Mouse (Mus musculus): ENCODE results near the gene Mylk. TPM values are rescaled to one million over a fixed set of nuclear protein-coding genes. Genes with fewer than 3 reads are reported as not detected.

The Mylk gene
- polyA plus RNA-seq, 1 experiment, result 2,043 TPM

DNA sequence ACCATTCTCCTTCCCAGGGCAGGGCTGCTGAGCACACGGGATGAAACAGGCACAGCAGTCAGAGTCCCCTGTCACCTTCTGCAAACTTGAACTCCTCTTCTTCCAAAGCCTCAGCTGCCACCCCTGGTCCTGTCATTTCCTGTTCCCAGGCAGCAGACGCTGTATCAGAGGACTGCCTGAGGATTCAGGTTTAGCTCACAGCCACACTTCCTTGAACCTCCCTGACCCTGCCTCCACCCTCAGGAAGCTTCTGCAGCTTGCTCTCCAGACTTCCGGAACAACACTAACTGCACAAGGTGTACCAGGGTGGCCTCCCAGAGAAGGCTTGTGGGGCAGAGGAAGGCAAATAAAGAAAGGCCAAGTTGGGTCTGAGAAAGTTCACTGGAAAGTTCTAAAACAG, 102.6 kb downstream of the Mylk start:
- no peak for DNase-seq (ENCODE audit: low spot score)

- DNase-seq (ENCODE audit: low spot score), result no peak
Observed at GRCm38 (mm10) chr16:34854066-34854465, 109.1 kb downstream of the Mylk start.

DNA sequence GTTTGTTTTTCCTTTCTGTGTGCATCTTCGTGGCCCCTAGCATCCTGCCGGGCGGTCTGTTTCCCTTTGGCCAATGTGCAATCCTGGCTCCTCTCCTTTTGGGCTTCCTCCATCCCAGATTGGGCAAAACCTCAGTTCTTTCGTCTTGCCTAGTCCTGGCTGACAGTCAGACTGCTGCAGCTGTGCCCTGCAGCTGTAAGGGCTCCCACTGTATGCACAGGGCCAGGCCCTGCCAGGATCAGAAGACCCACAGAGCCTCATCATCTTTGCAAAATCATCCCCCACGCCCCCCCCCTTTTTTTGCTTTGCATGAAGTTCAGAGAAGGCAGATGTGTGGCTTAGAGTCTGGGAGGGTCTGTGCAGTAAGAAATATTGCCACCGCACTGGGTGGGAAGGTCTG, 110.1 kb downstream of the Mylk start:
- DNase-seq (ENCODE audit: low spot score), result no peak

- DNase-seq (ENCODE audit: low spot score), result no peak
Observed at GRCm38 (mm10) chr16:34855751-34856150, 110.7 kb downstream of the Mylk start.

GRCm38 (mm10) chr16:34857631-34858030, 112.6 kb downstream of the Mylk start:
- DNase-seq (ENCODE audit: low spot score), result no peak

DNA sequence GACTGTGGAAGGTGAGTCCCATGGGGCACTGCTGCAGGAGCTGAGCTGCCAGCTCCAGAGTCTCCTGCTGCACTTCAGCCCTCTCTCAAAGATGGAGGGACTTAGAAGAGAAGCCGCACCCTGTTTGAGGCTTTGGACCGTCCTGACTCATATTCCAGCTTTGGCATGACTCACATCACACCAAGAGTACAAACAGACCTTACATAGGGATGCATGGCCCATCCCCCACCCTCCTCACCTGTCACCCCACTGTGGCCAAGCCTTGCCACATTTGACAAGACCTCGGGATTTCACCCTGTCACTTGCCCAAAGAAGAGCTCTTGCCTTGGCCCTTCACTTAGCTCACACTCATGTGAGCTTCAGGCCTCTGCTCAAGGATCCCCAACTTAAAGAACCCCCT, 115.8 kb downstream of the Mylk start:
- DNase-seq (ENCODE audit: low spot score), result no peak

- no peak for DNase-seq (ENCODE audit: low spot score)
Observed at GRCm38 (mm10) chr16:34861744-34862365, 116.8 kb downstream of the Mylk start.

- no peak for DNase-seq (ENCODE audit: low spot score)
Observed at GRCm38 (mm10) chr16:34865373-34865772, 120.4 kb downstream of the Mylk start.

- no peak for DNase-seq (ENCODE audit: low spot score)
Observed at GRCm38 (mm10) chr16:34867217-34867616, 122.2 kb downstream of the Mylk start.

- no peak for DNase-seq (ENCODE audit: low spot score)
Observed at GRCm38 (mm10) chr16:34880031-34880778, 135.2 kb downstream of the Mylk start.

DNA sequence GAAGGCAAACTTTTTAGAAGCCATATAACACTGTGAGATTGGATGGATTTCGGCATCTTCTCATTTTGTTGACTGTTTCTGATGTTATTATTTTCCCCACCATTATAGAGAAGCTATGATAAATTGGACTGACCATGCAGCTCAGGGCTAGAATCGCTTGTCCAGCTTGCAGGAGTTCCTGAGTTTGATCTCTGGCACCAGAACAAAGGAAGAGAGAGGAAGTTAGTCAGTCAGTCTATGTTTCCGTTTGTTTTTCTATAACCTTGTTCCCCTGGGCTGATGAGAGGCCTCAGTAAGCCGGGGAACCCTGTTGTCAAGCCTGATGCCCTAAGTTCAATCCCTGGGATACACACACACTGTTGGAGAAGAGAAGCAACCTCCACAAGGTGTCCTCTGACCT, 135.8 kb downstream of the Mylk start:
- DNase-seq (ENCODE audit: low spot score), result no peak

- no peak for DNase-seq (ENCODE audit: low spot score)
Observed at GRCm38 (mm10) chr16:34887037-34887436, 142.0 kb downstream of the Mylk start.

DNA sequence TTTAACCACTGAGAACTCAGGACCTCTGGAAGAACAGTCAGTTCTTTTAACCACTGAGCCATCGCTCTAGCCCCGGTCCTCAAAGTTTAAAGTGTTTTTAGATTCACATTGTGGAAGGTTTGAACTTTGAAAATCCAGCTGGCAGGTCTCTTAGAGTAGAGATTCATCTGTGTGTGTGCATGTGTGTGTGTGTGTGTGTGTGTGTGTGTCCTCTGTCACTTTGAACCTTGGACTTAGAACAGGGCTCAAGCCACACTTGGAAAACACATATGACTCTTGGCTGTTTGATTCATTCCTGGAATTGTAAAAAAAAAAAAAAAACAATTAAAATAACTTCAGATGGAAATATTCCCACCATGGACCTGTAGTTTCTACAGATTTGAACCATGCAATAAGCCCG, 149.0 kb downstream of the Mylk start:
- no peak for DNase-seq (ENCODE audit: low spot score)

- no peak for DNase-seq (ENCODE audit: low spot score)
Observed at GRCm38 (mm10) chr16:34895916-34896315, 150.9 kb downstream of the Mylk start.

DNA sequence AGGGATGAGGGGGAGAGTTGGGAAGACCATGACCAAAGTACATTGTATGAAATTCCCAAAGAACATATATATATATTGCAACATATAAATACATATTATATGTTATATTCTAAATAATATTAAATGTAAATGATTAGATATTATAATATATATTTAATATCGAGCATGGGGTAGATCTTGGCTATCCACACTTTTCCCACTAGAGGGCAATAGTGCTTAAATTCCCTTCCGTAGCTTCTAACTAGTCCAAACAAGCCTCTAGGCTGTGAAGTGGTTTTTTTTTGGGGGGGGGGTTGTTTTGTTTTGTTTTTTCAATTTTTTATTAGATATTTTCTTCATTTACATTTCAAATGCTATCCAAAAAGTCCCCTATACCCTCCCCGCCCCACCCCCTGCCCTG, 152.0 kb downstream of the Mylk start:
- no peak for DNase-seq (ENCODE audit: low spot score)

DNA sequence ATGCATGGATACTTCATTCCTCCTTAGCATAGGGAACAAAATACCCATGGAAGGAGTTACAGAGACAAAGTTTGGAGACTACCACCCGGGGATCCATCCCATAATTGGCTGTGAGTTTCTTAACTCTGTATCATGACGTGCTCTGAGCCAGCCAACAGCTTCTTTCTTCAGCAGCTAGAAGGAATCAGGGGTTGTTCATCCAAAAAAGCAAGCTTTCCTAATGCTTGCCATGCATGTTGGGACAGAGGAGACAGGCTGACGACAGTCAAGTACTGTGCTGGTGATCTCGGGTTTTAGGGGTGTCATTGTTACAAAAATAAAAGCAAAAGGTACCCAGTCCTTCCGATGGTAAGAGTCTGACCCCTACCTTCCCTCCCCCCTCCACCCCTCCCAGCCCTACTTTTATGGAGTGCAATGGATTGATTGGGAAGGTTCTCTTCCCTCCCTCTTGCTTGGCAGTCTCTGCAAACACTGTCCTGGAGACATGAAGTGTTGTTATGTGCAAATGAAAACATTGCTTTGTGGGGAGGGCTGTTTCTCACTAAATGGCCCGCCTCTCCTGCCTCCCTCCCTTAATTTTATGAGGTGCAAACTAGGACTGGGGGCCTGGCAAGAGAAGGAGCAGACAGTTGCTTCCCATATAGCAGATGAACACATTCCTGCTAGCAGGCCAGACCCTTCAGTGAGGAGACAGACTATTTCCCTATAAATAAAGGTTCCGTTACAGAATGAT, 153.2 kb downstream of the Mylk start:
- no peak for DNase-seq (ENCODE audit: low spot score)

GRCm38 (mm10) chr16:34899071-34899808, 154.2 kb downstream of the Mylk start:
- DNase-seq (ENCODE audit: low spot score), result no peak

GRCm38 (mm10) chr16:34899997-34900396, 155.0 kb downstream of the Mylk start:
- DNase-seq (ENCODE audit: low spot score), result no peak

- DNase-seq (ENCODE audit: low spot score), result no peak
Observed at GRCm38 (mm10) chr16:34900471-34900870, 155.5 kb downstream of the Mylk start.

DNA sequence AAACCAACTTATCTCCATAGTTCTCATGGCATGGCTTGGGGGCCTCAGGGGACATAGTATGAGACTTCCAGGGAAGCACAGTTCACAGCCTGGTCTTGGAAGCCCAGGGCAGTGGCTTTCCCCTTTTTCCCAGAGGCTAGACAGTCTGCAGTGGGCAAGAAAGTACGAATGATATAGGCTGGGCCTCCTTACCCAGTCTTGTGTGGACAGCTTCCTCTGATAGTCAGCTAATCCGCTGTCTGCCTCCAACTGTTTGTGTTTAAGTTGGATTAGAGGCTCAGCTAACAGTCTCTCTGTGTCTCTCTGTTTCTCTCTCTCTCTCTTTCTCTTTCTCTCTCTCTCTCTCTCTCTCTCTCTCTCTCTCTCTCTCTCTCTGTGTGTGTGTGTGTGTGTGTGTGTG, 156.0 kb downstream of the Mylk start:
- no peak for DNase-seq (ENCODE audit: low spot score)

DNA sequence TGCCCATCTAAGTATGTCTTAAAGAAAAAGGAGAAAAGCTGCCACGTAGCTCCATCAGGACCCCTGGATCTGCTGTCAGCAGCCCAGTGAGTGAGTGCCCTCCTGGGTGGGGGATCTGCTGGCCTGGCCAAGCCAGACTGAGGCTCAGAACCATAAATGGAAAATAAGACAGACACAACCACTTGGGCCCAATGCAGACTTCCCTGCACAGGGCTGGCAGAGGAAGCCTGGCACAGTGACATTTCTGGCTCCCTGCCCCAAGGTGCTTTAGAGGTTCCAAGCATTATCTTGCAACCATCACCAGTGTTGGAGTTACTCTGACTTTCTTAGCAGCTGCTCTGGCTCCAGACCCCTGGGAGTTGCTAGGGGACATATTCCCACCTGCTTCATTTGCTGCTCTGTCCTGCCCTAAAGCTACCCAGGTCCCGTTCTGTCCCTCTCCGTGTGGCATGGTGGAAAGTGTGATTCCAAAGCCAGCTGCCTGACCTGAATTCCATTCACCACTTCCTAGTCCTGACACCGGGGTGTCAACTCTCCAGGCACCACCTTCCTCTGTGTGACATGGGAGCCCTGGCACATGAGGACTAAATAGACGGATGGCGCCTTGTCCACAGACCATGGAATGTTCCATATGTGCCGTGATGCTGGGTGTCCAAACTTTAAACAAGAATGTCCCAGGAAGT, 156.7 kb downstream of the Mylk start:
- DNase-seq (ENCODE audit: low spot score), result no peak

DNA sequence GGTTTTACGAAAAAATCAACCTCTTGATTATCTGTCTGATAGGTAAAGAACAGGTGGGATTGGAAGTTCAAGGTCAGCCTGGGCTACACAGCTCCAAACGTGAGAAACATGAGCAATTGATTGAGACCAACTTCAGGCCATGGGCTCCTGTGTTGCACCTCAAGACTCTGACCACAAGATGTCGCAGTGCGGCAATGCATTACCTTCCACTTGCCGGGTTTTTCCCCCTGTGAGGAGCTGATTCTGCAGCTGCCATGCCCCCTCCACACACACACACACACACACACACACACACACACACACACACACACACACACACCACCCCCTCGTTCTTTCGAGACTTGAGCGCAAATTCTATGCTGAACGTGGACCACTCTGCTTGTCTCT, 157.3 kb downstream of the Mylk start:
- DNase-seq (ENCODE audit: low spot score), result no peak

Data from urinary bladder, adult 2 months (tissue).